Mouse (Mus musculus) testis, adult 2 months (tissue): Measurements from ENCODE around the gene Cbl.

Experiments used
- CTCF ChIP-seq: fragments of 200-500 bp; IDR thresholded peaks from 2 replicates; pipeline ENCODE4 v1.5.1; 2012; ENCODE audit warnings: low read depth, mild to moderate bottlenecking, inconsistent platforms, low read length, moderate library complexity; ENCODE audit not compliant: control insufficient read depth, insufficient read depth, insufficient replicate concordance
- POLR2A ChIP-seq: fragments of 200-500 bp; IDR thresholded peaks from 2 replicates; pipeline ENCODE4 v1.6.1; 2012; ENCODE audit warnings: low read depth, mild to moderate bottlenecking, inconsistent platforms, low read length, moderate library complexity; ENCODE audit not compliant: control insufficient read depth

DNA sequence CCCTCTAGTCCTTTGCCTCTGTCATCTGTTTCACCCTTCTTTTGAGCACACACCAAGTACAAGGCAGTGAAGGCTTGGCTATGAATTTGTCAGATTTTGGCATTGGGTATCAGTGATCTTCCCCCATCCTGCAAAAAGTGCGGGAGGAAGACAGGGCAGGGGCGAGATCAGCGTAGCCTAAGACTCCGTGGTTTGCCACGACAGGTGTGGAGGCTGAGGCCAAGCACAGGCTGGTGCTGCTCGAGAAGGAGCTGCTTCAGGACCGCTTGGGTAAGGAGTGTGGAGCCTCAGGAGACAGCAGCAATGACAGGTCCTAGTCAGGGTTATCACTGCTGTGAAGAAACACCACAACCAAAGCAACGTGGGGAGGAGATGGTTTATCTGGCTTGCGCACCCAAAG, 7.6 kb upstream of the Cbl start:
- TF ChIP-seq POLR2A (no peak), CTCF (no peak)
